Mouse (Mus musculus) liver, adult (tissue): Measurements from ENCODE around the gene Syt14.

Experiments
- GATA4 ChIP-seq: IDR thresholded peaks from 2 replicates; pipeline ENCODE4 v1.6.1; 2014; ENCODE audit warnings: mild to moderate bottlenecking, low read length; ENCODE audit not compliant: insufficient replicate concordance

Gene Syt14

GRCm38 (mm10) chr1:193035371-193036238 lies at the start of gene Syt14:
TSS of gene Syt14 (minus strand) at chr1:193035775.
- TF ChIP-seq GATA4: no peak

GRCm38 (mm10) chr1:193084016-193084415 lies 48.4 kb upstream of the Syt14 start:
- no peak for TF ChIP-seq GATA4

GRCm38 (mm10) chr1:193083051-193083450 lies 47.5 kb upstream of the Syt14 start:
- TF ChIP-seq GATA4: no peak; the same call in 1 of the 2 replicates

- no peak for TF ChIP-seq GATA4
Observed at GRCm38 (mm10) chr1:193082311-193082921, 46.8 kb upstream of the Syt14 start.

GRCm38 (mm10) chr1:193062618-193063017 lies 27.0 kb upstream of the Syt14 start:
- no peak for TF ChIP-seq GATA4

GRCm38 (mm10) chr1:193060167-193060566 lies 24.6 kb upstream of the Syt14 start:
- TF ChIP-seq GATA4: no peak

GRCm38 (mm10) chr1:193059596-193059995 lies 24.0 kb upstream of the Syt14 start:
- no peak for TF ChIP-seq GATA4

- no peak for TF ChIP-seq GATA4
Observed at GRCm38 (mm10) chr1:193054401-193054800, 18.8 kb upstream of the Syt14 start.

- no peak for TF ChIP-seq GATA4
Observed at GRCm38 (mm10) chr1:193053065-193053464, 17.5 kb upstream of the Syt14 start.

- no peak for TF ChIP-seq GATA4
Observed at GRCm38 (mm10) chr1:193047616-193048015, 12.0 kb upstream of the Syt14 start.

- TF ChIP-seq GATA4: no peak
Observed at GRCm38 (mm10) chr1:193042760-193043295, 7.3 kb upstream of the Syt14 start.

GRCm38 (mm10) chr1:193034951-193035370 lies 614 bp downstream of the Syt14 start:
- no peak for TF ChIP-seq GATA4

- TF ChIP-seq GATA4: no peak
Observed at GRCm38 (mm10) chr1:193024311-193024710, 11.3 kb downstream of the Syt14 start.

- TF ChIP-seq GATA4: no peak
Observed at GRCm38 (mm10) chr1:193012351-193012750, 23.2 kb downstream of the Syt14 start.

GRCm38 (mm10) chr1:193011000-193011769 lies 24.4 kb downstream of the Syt14 start:
- no peak for TF ChIP-seq GATA4
